Comparison of ENCODE assay signal across 8 mouse cellular contexts in the genomic region with DNA sequence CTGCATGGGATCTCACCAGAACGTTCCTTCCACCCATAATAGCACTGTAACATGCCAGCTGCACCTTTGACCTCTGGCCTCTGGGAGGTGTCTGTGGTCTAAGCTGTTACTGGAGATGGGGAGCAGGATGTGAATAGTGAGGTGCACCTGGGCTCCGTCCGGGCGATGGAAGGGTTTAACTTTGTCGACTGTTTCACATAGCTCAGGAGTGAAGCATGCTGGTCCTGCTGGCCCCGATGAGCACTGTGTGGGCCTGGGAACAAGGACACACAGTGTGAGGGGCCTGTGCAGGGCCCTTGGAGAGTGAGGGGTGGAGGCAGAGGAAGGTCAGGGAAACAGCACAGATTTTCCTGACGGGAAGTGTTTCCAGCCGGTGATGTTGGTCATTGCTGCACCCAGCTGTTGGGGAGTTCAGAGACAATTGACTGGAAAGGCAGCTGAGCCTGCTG. TPM values are rescaled to one million over a fixed set of nuclear protein-coding genes. Genes with fewer than 3 reads are reported as not detected.
DNase-seq lines count a peak whose midpoint lies in the region; ATAC-seq and TF ChIP-seq lines count a peak whose summit lies in the region.

No protein-coding gene starts in this region.

- H3K9ac ChIP-seq in heart, embryonic 12.5 days: 0 out of 2 replicates have a peak overlapping the region, but pooled peaks have one; percentile 6
- no peak overlapping the region for H3K9ac ChIP-seq in lung, postnatal 0 days (replicated peaks; ENCODE audit: low read depth)
- no peak overlapping the region; the same call in 1 of the 2 replicates for H3K9ac ChIP-seq in intestine, embryonic 15.5 days

- no peak overlapping the region for H3K4me2 ChIP-seq in heart, embryonic 12.5 days
- H3K4me2 ChIP-seq in lung, postnatal 0 days (replicated peaks; ENCODE audit: low read depth, low read length): no peak overlapping the region
- H3K4me2 ChIP-seq in intestine, embryonic 15.5 days (replicated peaks): no peak overlapping the region

- no peak for TF ChIP-seq CTCF in lung, postnatal 0 days (IDR thresholded peaks at IDR 0.05)
- no peak for TF ChIP-seq CTCF in thymus, adult 2 months (IDR thresholded peaks at IDR 0.05; ENCODE audit: borderline replicate concordance, control insufficient read depth, extremely low read depth, insufficient read depth, low read length, poor library complexity)

- 41% methylated on average over 8 of the region's 8 CpGs for WGBS in heart, embryonic 12.5 days
- WGBS in lung, postnatal 0 days: 36% methylated on average over 8 of the region's 8 CpGs
- WGBS in intestine, embryonic 15.5 days: 35% methylated on average over 8 of the region's 8 CpGs
- 26% methylated on average over 8 of the region's 8 CpGs for whole genome bisulfite sequencing in thymus, adult 2 months

- H3K27me3 ChIP-seq in heart, embryonic 12.5 days (replicated peaks): no peaks in the 10 kb centered on the region
- H3K27me3 ChIP-seq in lung, postnatal 0 days (replicated peaks; ENCODE audit: insufficient read depth, low read length): no peaks in the 10 kb centered on the region
- no peaks in the 10 kb centered on the region for H3K27me3 ChIP-seq in intestine, embryonic 15.5 days (replicated peaks)
- no peaks in the 10 kb centered on the region for H3K27me3 ChIP-seq in thymus, adult 2 months (ENCODE audit: control insufficient read depth, insufficient read depth, low read length)

- no peak for ATAC-seq in heart, embryonic 12.5 days (ENCODE audit: insufficient number of reproducible peaks, low FRiP score)
- peak; percentile 56 for ATAC-seq in lung, postnatal 0 days
- peak; percentile 21 for ATAC-seq in intestine, embryonic 15.5 days

- no peak overlapping the region for H3K4me3 ChIP-seq in heart, embryonic 12.5 days
- H3K4me3 ChIP-seq in lung, postnatal 0 days (ENCODE audit: low read depth, low read length): no peak overlapping the region
- H3K4me3 ChIP-seq in intestine, embryonic 15.5 days (replicated peaks): no peak overlapping the region
- H3K4me3 ChIP-seq in thymus, adult 2 months (ENCODE audit: control insufficient read depth, insufficient read depth, low read length): no peak overlapping the region

- H3K9me3 ChIP-seq in heart, embryonic 12.5 days (replicated peaks): no peaks in the 10 kb centered on the region
- H3K9me3 ChIP-seq in lung, postnatal 0 days (ENCODE audit: low read length): no peaks in the 10 kb centered on the region
- no peaks in the 10 kb centered on the region for H3K9me3 ChIP-seq in intestine, embryonic 15.5 days

- TF ChIP-seq EP300 in lung, postnatal 0 days (IDR thresholded peaks at IDR 0.05): no peak

- no peak for TF ChIP-seq POLR2A in thymus, adult 2 months (IDR thresholded peaks at IDR 0.05; ENCODE audit: control insufficient read depth, extremely low read depth, insufficient read depth, low read length, poor library complexity)

- no peak overlapping the region for H3K27ac ChIP-seq in heart, embryonic 12.5 days (ENCODE audit: poor library complexity, severe bottlenecking)
- no peak overlapping the region for H3K27ac ChIP-seq in lung, postnatal 0 days (ENCODE audit: low read length)
- peak overlapping the region; percentile 13; the same call in 1 of the 2 replicates for H3K27ac ChIP-seq in intestine, embryonic 15.5 days
- H3K27ac ChIP-seq in thymus, adult 2 months (ENCODE audit: control insufficient read depth, insufficient read depth, low read length): peak overlapping the region; percentile 94

- H3K36me3 ChIP-seq in heart, embryonic 12.5 days: peaks cover 37% of the 10 kb centered on the region
- H3K36me3 ChIP-seq in lung, postnatal 0 days (ENCODE audit: insufficient read depth, low read length): peaks cover 9% of the 10 kb centered on the region; the same call in 1 of the 2 replicates
- H3K36me3 ChIP-seq in intestine, embryonic 15.5 days: no peaks in the 10 kb centered on the region; the same call in 1 of the 2 replicates
- H3K36me3 ChIP-seq in thymus, adult 2 months (ENCODE audit: control insufficient read depth, insufficient read depth, low read length): peaks cover 18% of the 10 kb centered on the region

- H3K4me1 ChIP-seq in heart, embryonic 12.5 days (replicated peaks): peaks cover 29% of the 10 kb centered on the region
- H3K4me1 ChIP-seq in lung, postnatal 0 days (ENCODE audit: insufficient read depth, low read depth, low read length): no peaks in the 10 kb centered on the region
- H3K4me1 ChIP-seq in intestine, embryonic 15.5 days (replicated peaks): peaks cover 19% of the 10 kb centered on the region
- H3K4me1 ChIP-seq in thymus, adult 2 months (replicated peaks; ENCODE audit: control insufficient read depth, insufficient read depth, low read length): peaks cover 36% of the 10 kb centered on the region

- no peak for DNase-seq in heart, adult 9 months (ENCODE audit: low spot score in 2 of 2)
- DNase-seq in lung, postnatal 0 days (ENCODE audit: low spot score): peak; percentile 35
- no peak for DNase-seq in lung, postnatal 25 days (ENCODE audit: low spot score)
- peak; percentile 65 for DNase-seq in thymus, adult 2 months
- DNase-seq in cerebellum, postnatal 4 days (ENCODE audit: low spot score in 2 of 2): no peak
- no peak for DNase-seq in cerebellum, adult 11 months

RNA-seq across cellular contexts. Expression of a gene that starts 23.1 kb away (rescaled TPM):
- 12.4 and 16.1 TPM in 2 replicates for polyA plus RNA-seq in heart, embryonic 12.5 days (2016; fragmentation: Nextera tagmentation; extraction: Ambion mirVana)
- polyA plus RNA-seq in lung, postnatal 0 days (2015; fragmentation: Nextera tagmentation; extraction: Ambion mirVana): 18.6 TPM in 2 replicates
- polyA plus RNA-seq in intestine, embryonic 15.5 days (2015; fragmentation: Nextera tagmentation; extraction: Ambion mirVana): 21.4 and 22.4 TPM in 2 replicates
- polyA plus RNA-seq in thymus, adult 2 months (2012; rRNA removed): 40.9 and 43.9 TPM in 2 replicates

RNA-seq across cellular contexts. Expression of a gene that starts 44.5 kb away (rescaled TPM):
- polyA plus RNA-seq in heart, embryonic 12.5 days (2016; fragmentation: Nextera tagmentation; extraction: Ambion mirVana): 5.4 and 8.4 TPM in 2 replicates
- polyA plus RNA-seq in lung, postnatal 0 days (2015; fragmentation: Nextera tagmentation; extraction: Ambion mirVana): 6.4 and 6.9 TPM in 2 replicates
- 6.2 and 6.6 TPM in 2 replicates for polyA plus RNA-seq in intestine, embryonic 15.5 days (2015; fragmentation: Nextera tagmentation; extraction: Ambion mirVana)
- 6.5 and 8.8 TPM in 2 replicates for polyA plus RNA-seq in thymus, adult 2 months (2012; rRNA removed)

Comparison
In these comparisons a context has a peak if more than half of its experiments do, and no peak if none do; other contexts are left out.
1. DNase-seq: peak in lung, postnatal 0 days (single experiment) and thymus, adult 2 months (single experiment); none in heart, adult 9 months (0 of 2), lung, postnatal 25 days (single experiment), cerebellum, postnatal 4 days (0 of 2) and cerebellum, adult 11 months (single experiment).
2. H3K27ac ChIP-seq: peak in intestine, embryonic 15.5 days (single experiment) and thymus, adult 2 months (single experiment); none in heart, embryonic 12.5 days (single experiment) and lung, postnatal 0 days (single experiment).